Mouse (Mus musculus) hindbrain, embryonic 11.5 days (tissue): ENCODE data around the gene Naaladl2. TPM values are rescaled to one million over a fixed set of nuclear protein-coding genes. Genes with fewer than 3 reads are reported as not detected.
A peak's percentile ranks its signal among the peaks of the same experiment; 100 is the strongest.

ENCODE experiments used
- ATAC-seq: fragments of 200-750 bp; cut with Nextera tagmentation; 2 replicates; pipeline ENCODE4 v1.8.0; 2017; ENCODE audit warnings: mild to moderate bottlenecking, moderate TSS enrichment, moderate library complexity; ENCODE audit not compliant: low FRiP score
- DNase-seq: peaks from one replicate; pipeline ENCODE4 v3.0.0-alpha.2; 2015; ENCODE audit warnings: low spot score
- H3K27ac ChIP-seq: fragments of 300-500 bp; sonication (generic); 2 replicates; pipeline ENCODE4 v1.5.1; 2014; ENCODE audit warnings: mild to moderate bottlenecking, low read depth, low read length
- H3K27me3 ChIP-seq: fragments of 300-500 bp; sonication (generic); 2 replicates; pipeline ENCODE4 v1.6.1; 2014; ENCODE audit warnings: mild to moderate bottlenecking, low read length, moderate library complexity, mixed read lengths; ENCODE audit not compliant: control insufficient read depth, insufficient read depth
- H3K36me3 ChIP-seq: fragments of 300-500 bp; sonication (generic); 2 replicates; pipeline ENCODE4 v1.6.1; 2014; ENCODE audit warnings: mild to moderate bottlenecking, low read length, moderate library complexity, mixed read lengths; ENCODE audit not compliant: control insufficient read depth, insufficient read depth
- H3K4me1 ChIP-seq: fragments of 300-500 bp; sonication (generic); replicated peaks from 2 replicates; pipeline ENCODE4 v1.6.1; 2014; ENCODE audit warnings: low read length, mixed read lengths; ENCODE audit not compliant: control insufficient read depth, insufficient read depth
- H3K4me2 ChIP-seq: fragments of 300-500 bp; sonication (generic); replicated peaks from 2 replicates; pipeline ENCODE4 v1.6.1; 2014; ENCODE audit warnings: mild to moderate bottlenecking, low read depth, low read length
- H3K4me3 ChIP-seq: fragments of 300-500 bp; sonication (generic); 2 replicates; pipeline ENCODE4 v1.5.1; 2014; ENCODE audit warnings: low read depth, low read length
- H3K9ac ChIP-seq: fragments of 300-500 bp; sonication (generic); 2 replicates; pipeline ENCODE4 v1.6.1; 2014; ENCODE audit warnings: low read depth, low read length
- H3K9me3 ChIP-seq: fragments of 300-500 bp; sonication (generic); 2 replicates; pipeline ENCODE4 v1.6.1; 2016; ENCODE audit warnings: low read length; ENCODE audit not compliant: control insufficient read depth
- WGBS: fragments of 180-500 bp; shearing (Covaris S2); extraction: QIAGEN DNeasy Blood & Tissue Kit; methylation state at CpG from one replicate; pipeline ENCODE4 v1.1.7; 2014; 5-methylcytosine and 5-hydroxymethylcytosine counted together
- polyA plus RNA-seq: library from polyadenylated mRNA; unstranded; fragments of >200 nt; fragmentation: Nextera tagmentation; extraction: Ambion mirVana; gene quantifications from 2 replicates; pipeline ENCODE4 v1.2.1, GENCODE M21; 2014

The Naaladl2 gene
- polyA plus RNA-seq, 1 experiment from 2014 or later, result 1.0 TPM

DNA sequence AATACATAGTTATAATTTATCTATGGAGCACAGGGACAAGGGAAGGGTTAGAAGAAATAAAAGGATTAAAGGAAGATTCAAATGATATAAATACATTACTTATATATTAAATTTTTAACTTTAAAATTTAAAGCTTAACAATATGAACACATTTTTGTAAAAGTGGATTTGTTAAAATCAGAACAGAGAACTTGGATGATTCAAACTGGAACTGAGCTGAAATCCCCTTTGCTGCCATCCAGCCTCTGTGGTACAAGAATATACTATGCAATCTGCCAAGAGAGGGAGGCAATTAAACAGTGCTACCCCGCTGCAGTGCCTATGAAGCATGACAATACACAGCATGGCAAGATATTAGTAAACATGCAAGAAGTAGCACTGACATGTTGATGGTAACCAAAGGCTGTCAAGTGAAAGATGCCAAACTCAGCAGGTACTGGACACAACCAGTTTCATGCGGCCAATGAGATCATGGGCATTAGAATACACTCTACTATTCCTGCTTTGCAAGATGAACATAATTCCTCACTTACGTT is 238.6 kb downstream of the Naaladl2 start:
- H3K9me3 ChIP-seq, result no peaks in the 10 kb centered on the region
- ATAC-seq (no peak), DNase-seq (no peak)
- WGBS, result 93% methylated on average over 3 of the region's 3 CpGs
- no peaks in the 10 kb centered on the region for H3K36me3 ChIP-seq
- no peaks in the 10 kb centered on the region for H3K27me3 ChIP-seq
- H3K9ac ChIP-seq, result no peak overlapping the region
- H3K4me2 ChIP-seq, result no peak overlapping the region
- H3K4me3 ChIP-seq, result no peak overlapping the region
- H3K4me1 ChIP-seq, result no peaks in the 10 kb centered on the region
- no peak overlapping the region for H3K27ac ChIP-seq

GRCm38 (mm10) chr3:24888801-24889200 is 255.3 kb downstream of the Naaladl2 start:
- Histone ChIP-seq H3K9me3 (no peaks in the 10 kb centered on the region), H3K9ac (no peak overlapping the region), H3K36me3 (no peaks in the 10 kb centered on the region), H3K27me3 (no peaks in the 10 kb centered on the region), H3K4me2 (no peak overlapping the region), H3K27ac (no peak overlapping the region), H3K4me3 (no peak overlapping the region), H3K4me1 (no peaks in the 10 kb centered on the region)
- DNase-seq (no peak), ATAC-seq (no peak)
- 86% methylated on average over 3 of the region's 3 CpGs for WGBS

GRCm38 (mm10) chr3:24872254-24872653 is 271.8 kb downstream of the Naaladl2 start:
- Histone ChIP-seq H3K27me3 (no peaks in the 10 kb centered on the region), H3K4me1 (no peaks in the 10 kb centered on the region), H3K9me3 (no peaks in the 10 kb centered on the region), H3K4me3 (no peak overlapping the region), H3K27ac (no peak overlapping the region), H3K4me2 (no peak overlapping the region), H3K36me3 (no peaks in the 10 kb centered on the region), H3K9ac (no peak overlapping the region)
- no peak for ATAC-seq
- 90% methylated on average over 1 of the region's 1 CpGs for WGBS
- no peak for DNase-seq

DNA sequence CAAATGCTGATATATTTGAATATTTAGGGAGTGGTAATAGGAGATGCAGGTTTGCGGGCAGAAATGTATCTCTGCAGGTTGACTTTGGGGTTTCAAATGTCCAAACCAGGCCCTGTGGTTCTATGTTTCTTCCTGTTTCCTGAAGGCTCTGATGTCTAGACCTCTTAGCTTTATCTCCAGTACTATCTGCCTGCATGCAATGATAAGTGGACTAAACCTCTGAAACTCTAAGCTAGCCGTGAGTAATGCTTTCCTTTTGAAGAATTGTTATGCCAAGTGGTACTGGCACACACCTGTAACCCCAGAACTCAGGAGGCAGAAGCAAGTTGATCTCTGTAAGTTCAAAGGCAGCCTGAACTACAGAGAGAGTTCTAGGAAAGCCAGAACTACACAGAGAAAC is 291.1 kb downstream of the Naaladl2 start:
- Histone ChIP-seq H3K36me3 (no peaks in the 10 kb centered on the region), H3K27ac (no peak overlapping the region), H3K27me3 (no peaks in the 10 kb centered on the region)

GRCm38 (mm10) chr3:24796739-24797138 is 347.3 kb downstream of the Naaladl2 start:
- no peak for ATAC-seq
- H3K4me1 ChIP-seq, result no peaks in the 10 kb centered on the region
- no peak overlapping the region for H3K9ac ChIP-seq
- DNase-seq, result no peak
- H3K27ac ChIP-seq, result no peak overlapping the region
- H3K9me3 ChIP-seq, result no peaks in the 10 kb centered on the region
- WGBS, result 80% methylated on average over 2 of the region's 2 CpGs
- no peaks in the 10 kb centered on the region for H3K36me3 ChIP-seq
- no peak overlapping the region for H3K4me2 ChIP-seq
- no peaks in the 10 kb centered on the region for H3K27me3 ChIP-seq
- no peak overlapping the region for H3K4me3 ChIP-seq

More for the DNA sequence above, 291.1 kb downstream of the Naaladl2 start:
- no peak for DNase-seq
- no peak for ATAC-seq
- no peak overlapping the region for H3K9ac ChIP-seq
- WGBS, result 79% methylated on average over 2 of the region's 2 CpGs
- H3K4me3 ChIP-seq, result no peak overlapping the region
- no peaks in the 10 kb centered on the region for H3K9me3 ChIP-seq
- H3K4me2 ChIP-seq, result no peak overlapping the region
- no peaks in the 10 kb centered on the region for H3K4me1 ChIP-seq

DNA sequence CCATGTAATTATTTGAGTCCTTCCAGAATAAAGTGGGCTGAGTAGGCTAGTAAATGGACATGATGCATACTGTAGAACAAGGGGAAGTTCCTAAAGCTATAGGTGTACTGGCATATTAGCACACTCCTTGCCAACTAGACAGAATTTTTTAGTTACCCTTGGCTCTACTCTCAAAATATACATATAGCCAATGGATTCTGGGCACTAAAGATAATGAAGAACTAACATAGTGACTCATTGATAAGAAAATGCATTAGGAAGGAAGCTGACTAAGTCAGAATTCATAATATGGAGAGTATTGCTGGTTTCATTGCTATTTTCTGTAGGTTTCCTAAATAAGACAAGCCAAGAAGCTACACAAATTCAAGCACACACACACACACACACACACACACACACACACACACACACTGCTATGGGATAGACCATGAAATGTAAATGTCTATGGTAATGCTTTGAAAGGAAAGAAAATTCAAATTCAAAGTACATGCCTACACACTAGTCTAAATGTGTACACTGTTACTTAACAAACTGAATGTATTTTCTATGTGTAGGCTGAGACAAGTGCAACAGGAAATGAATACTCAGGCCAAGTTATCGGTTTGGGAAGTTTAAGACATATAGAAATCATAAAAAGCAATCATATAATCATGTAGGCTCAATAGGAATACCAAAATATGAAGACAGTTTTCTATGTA is 356.5 kb downstream of the Naaladl2 start:
- no peaks in the 10 kb centered on the region for H3K36me3 ChIP-seq
- no peak overlapping the region for H3K4me2 ChIP-seq
- H3K9ac ChIP-seq, result no peak overlapping the region
- no peaks in the 10 kb centered on the region for H3K9me3 ChIP-seq
- no peak overlapping the region for H3K4me3 ChIP-seq
- no peaks in the 10 kb centered on the region for H3K4me1 ChIP-seq
- H3K27me3 ChIP-seq, result no peaks in the 10 kb centered on the region
- WGBS, result 92% methylated on average over 1 of the region's 1 CpGs
- no peak for DNase-seq
- no peak overlapping the region for H3K27ac ChIP-seq
- ATAC-seq, result no peak

DNA sequence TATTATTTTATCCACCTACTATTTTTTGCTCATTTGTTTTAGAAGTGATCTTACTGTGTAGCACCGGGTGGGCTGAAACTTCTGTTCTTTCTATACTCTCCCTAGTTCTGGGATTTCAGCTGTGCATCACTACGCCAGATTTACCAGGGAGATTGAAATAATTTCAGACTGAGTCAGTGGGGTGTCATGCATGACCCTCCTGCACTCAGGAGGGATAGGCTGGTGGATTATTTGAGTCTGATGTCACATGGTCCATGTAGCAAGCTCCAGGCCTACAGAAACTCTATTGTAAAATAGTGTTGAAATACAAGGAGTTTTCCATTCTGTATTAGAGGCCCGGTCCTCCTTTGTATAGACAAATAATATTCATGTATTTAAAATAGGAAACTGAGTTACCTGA is 360.0 kb downstream of the Naaladl2 start:
- ATAC-seq, result no peak
- H3K9me3 ChIP-seq, result no peaks in the 10 kb centered on the region
- 83% methylated on average over 3 of the region's 3 CpGs for WGBS
- H3K27me3 ChIP-seq, result no peaks in the 10 kb centered on the region
- H3K4me1 ChIP-seq, result no peaks in the 10 kb centered on the region
- H3K36me3 ChIP-seq, result no peaks in the 10 kb centered on the region
- no peak overlapping the region for H3K9ac ChIP-seq
- H3K4me3 ChIP-seq, result no peak overlapping the region
- no peak for DNase-seq
- H3K4me2 ChIP-seq, result no peak overlapping the region
- no peak overlapping the region for H3K27ac ChIP-seq

DNA sequence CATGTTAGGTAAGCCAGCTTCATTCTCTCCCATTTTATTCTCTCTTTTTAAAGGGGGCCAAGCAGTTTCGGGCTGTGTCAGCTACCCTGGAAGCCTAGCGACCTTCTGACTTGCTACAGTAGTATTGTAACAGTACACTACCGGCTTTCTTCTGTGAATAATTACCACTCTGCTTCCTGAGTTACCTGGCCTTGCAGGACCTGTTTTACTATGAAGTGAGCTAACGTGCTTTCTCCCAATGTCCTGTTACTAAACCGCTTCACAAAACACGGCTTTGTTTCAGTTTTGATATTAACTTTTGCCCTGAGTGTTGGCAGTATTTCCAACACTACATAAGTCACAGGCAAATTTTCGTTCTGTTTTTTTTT is 360.6 kb downstream of the Naaladl2 start:
- WGBS, result 78% methylated on average over 7 of the region's 7 CpGs
- DNase-seq (no peak), ATAC-seq (no peak)
- no peaks in the 10 kb centered on the region for H3K9me3 ChIP-seq
- H3K4me3 ChIP-seq, result no peak overlapping the region
- H3K4me1 ChIP-seq, result no peaks in the 10 kb centered on the region
- no peak overlapping the region for H3K27ac ChIP-seq
- H3K36me3 ChIP-seq, result no peaks in the 10 kb centered on the region
- no peaks in the 10 kb centered on the region for H3K27me3 ChIP-seq
- no peak overlapping the region for H3K9ac ChIP-seq
- H3K4me2 ChIP-seq, result no peak overlapping the region

DNA sequence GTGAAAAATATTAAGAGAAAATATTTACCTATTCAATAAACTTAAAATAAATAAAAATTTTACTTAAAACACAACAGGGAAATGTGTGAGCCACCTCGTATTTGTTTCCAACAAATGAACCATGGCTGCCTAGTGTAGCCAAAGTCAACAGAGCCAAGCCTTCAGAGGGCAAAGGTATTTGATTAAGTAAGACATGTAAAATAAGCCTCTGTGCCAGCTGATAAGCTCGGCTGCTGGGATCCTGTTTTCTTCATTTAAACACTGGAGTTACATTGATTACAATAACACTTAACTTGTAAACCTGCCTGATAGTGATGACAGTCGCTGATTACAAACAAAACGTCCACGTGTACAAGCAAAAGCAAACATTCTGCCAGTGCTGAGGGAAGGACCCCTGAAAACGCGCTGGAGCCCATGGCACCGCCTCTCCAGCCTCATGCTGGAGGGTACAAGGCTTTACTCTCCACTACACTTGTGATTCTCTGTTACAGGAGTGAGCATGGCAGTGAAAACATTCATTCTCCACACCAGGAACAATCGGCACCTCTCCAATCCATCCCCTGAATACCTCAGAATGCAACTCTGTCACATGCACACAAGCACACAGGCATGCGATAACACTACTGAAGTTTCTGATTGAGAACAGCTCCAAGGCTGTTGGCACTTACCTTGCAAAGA is 361.1 kb downstream of the Naaladl2 start:
- Histone ChIP-seq H3K27me3 (no peaks in the 10 kb centered on the region), H3K36me3 (no peaks in the 10 kb centered on the region), H3K27ac (no peak overlapping the region), H3K4me2 (no peak overlapping the region), H3K9me3 (no peaks in the 10 kb centered on the region), H3K4me1 (no peaks in the 10 kb centered on the region), H3K9ac (no peak overlapping the region), H3K4me3 (no peak overlapping the region)
- WGBS, result 65% methylated on average over 10 of the region's 10 CpGs
- no peak for ATAC-seq
- DNase-seq, result peak; percentile 2
